Mouse (Mus musculus): ENCODE data around the gene Nlrc4. TPM values are rescaled to one million over a fixed set of nuclear protein-coding genes. Genes with fewer than 3 reads are reported as not detected.

Nlrc4 gene
- total and polyA plus RNA-seq, 2 experiments from 2014 or later: 0.16 to 0.30 TPM

DNA sequence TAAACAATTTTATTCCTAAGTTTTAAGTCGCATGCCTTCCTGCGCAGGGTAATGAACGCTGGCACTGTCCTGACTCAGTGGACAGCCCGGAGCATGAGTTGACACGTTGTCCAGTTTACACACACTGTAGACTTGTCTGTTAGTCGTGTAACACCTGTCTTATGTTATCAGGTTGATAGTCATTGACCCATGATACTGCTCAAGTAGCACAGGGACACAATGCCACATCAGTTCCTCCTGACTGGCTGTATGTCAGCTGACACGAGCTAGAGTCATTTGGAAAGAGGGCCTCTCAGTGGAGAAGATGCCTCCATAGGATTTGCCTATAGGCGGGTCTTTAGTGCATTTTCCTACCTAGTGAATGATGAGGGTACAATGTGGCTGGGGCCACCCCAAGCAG, 52.5 kb downstream of the Nlrc4 start:
- DNase-seq (ENCODE audit: low spot score) (no peak), ATAC-seq (ENCODE audit: low FRiP score) (no peak)
- no peak for TF ChIP-seq CTCF (IDR thresholded peaks at IDR 0.05)
- no peak overlapping the region for H3K4me3 ChIP-seq (ENCODE audit: low read depth, low read length)
- no peaks in the 10 kb centered on the region for H3K27me3 ChIP-seq (ENCODE audit: insufficient read depth, low read length)
- no peaks in the 10 kb centered on the region for H3K9me3 ChIP-seq (ENCODE audit: low read length)
- H3K4me2 ChIP-seq (ENCODE audit: low read depth, low read length, poor library complexity, severe bottlenecking): no peak overlapping the region
- WGBS: 90% methylated on average over 8 of the region's 8 CpGs
- H3K9ac ChIP-seq (replicated peaks; ENCODE audit: low read length, poor library complexity, severe bottlenecking): no peak overlapping the region
- no peaks in the 10 kb centered on the region for H3K4me1 ChIP-seq (ENCODE audit: insufficient read depth, low read length)
- peaks cover 49% of the 10 kb centered on the region for H3K36me3 ChIP-seq (ENCODE audit: insufficient read depth, low read length)
- no peak overlapping the region for H3K27ac ChIP-seq (ENCODE audit: low read depth, low read length)

DNA sequence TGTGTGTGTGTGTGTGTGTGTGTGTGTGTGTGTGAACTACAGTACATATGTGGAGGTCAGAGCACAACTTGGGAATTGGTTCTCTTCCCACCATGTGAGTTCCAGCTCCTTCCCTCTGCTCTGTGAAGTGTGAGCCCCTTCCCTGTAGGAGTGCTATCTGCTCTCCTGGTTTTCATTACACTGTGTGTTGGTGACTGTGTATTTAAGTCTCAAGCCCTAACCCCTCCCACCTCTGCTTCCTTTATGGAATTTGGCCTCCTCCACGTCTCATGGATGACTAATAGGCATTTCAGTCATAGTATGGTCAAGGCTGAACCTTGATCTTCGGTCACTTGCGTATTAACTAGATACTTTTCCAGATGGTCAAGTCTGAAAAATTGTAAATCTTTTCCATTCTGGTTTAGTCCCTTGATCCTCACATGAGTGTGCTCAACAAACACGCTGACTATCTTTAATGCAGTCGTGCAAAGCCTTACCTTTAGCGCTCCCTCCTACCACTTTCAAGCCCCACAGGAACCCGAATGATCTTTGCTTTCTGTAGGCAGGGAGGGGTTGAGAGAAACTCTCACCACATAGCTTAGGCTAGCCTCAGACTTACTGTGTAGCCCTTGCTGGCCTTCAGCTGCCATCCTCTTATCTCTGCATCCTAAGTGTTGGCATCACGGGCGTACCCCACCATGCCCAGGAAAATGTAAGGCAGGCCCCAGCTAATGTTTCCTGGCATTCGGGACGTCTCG, 56.3 kb downstream of the Nlrc4 start:
- Histone ChIP-seq H3K4me3 (ENCODE audit: low read depth, low read length) (no peak overlapping the region), H3K4me2 (ENCODE audit: low read depth, low read length, poor library complexity, severe bottlenecking) (no peak overlapping the region), H3K4me1 (ENCODE audit: insufficient read depth, low read length) (no peaks in the 10 kb centered on the region), H3K9ac (replicated peaks; ENCODE audit: low read length, poor library complexity, severe bottlenecking) (no peak overlapping the region), H3K9me3 (ENCODE audit: low read length) (no peaks in the 10 kb centered on the region), H3K27me3 (ENCODE audit: insufficient read depth, low read length) (no peaks in the 10 kb centered on the region), H3K36me3 (ENCODE audit: insufficient read depth, low read length) (peaks cover 38% of the 10 kb centered on the region), H3K27ac (ENCODE audit: low read depth, low read length) (no peak overlapping the region)
- WGBS: 95% methylated on average over 12 of the region's 12 CpGs
- no peak for DNase-seq (ENCODE audit: low spot score)
- ATAC-seq (ENCODE audit: low FRiP score): no peak
- no peak for TF ChIP-seq CTCF (IDR thresholded peaks at IDR 0.05)

DNA sequence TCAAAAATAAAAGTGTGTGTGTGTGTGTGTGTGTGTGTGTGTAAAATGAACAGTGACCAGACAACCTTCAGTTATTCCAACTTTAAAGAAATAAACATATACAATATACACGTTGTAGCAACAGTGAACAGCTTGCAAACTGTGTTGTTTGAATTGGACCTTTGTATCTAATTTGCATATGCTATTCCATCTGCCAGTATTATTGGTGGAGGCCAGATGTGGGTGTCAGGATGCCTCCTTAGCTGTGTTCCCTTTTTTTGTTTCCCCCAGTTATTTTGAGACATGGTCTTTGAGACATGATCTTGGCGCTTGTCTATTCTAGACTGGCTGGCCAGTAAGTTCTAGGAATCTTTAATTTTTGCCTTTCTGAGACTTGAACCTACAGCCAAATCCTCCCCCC, 61.8 kb downstream of the Nlrc4 start:
- DNase-seq (ENCODE audit: low spot score): no peak
- Histone ChIP-seq H3K9ac (replicated peaks; ENCODE audit: low read length, poor library complexity, severe bottlenecking) (no peak overlapping the region), H3K27ac (ENCODE audit: low read depth, low read length) (no peak overlapping the region), H3K36me3 (ENCODE audit: insufficient read depth, low read length) (peaks cover 4% of the 10 kb centered on the region; the same call in 1 of the 2 replicates), H3K27me3 (ENCODE audit: insufficient read depth, low read length) (no peaks in the 10 kb centered on the region), H3K9me3 (ENCODE audit: low read length) (no peaks in the 10 kb centered on the region), H3K4me3 (ENCODE audit: low read depth, low read length) (no peak overlapping the region), H3K4me2 (ENCODE audit: low read depth, low read length, poor library complexity, severe bottlenecking) (no peak overlapping the region), H3K4me1 (ENCODE audit: insufficient read depth, low read length) (no peaks in the 10 kb centered on the region)
- ATAC-seq (ENCODE audit: low FRiP score): no peak
- 86% methylated on average over 2 of the region's 2 CpGs for WGBS
- no peak for TF ChIP-seq CTCF (IDR thresholded peaks at IDR 0.05)

DNA sequence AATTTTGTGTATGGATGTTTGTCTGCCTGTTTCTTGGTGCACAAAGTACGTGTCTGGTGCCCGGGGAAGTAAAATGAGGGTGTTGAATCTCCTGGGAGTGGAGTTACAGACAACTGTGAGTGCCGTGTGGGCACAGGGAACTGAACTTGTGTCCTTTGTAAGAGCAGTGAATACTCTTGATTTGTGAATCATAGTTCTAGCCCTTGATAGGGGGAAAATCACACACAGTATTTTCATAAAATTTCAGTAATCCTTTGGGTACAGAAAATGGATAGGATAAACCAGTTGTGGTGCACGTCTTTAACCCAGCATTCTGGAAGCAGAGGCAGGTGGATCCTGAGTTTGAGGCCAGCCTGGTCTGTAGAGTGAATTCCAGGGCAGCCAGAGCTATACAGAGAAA, 62.2 kb downstream of the Nlrc4 start:
- H3K9ac ChIP-seq (replicated peaks; ENCODE audit: low read length, poor library complexity, severe bottlenecking): no peak overlapping the region
- no peaks in the 10 kb centered on the region for H3K9me3 ChIP-seq (ENCODE audit: low read length)
- peaks cover under 1% of the 10 kb centered on the region; the same call in 1 of the 2 replicates for H3K36me3 ChIP-seq (ENCODE audit: insufficient read depth, low read length)
- 76% methylated on average over 4 of the region's 4 CpGs for WGBS
- H3K27me3 ChIP-seq (ENCODE audit: insufficient read depth, low read length): no peaks in the 10 kb centered on the region
- no peak for ATAC-seq (ENCODE audit: low FRiP score)
- H3K4me2 ChIP-seq (ENCODE audit: low read depth, low read length, poor library complexity, severe bottlenecking): 0 out of 2 replicates have a peak overlapping the region, but pooled peaks have one; percentile 59
- peak overlapping the region; percentile 51; the same call in 1 of the 2 replicates for H3K4me3 ChIP-seq (ENCODE audit: low read depth, low read length)
- no peaks in the 10 kb centered on the region for H3K4me1 ChIP-seq (ENCODE audit: insufficient read depth, low read length)
- no peak for TF ChIP-seq CTCF (IDR thresholded peaks at IDR 0.05)
- H3K27ac ChIP-seq (ENCODE audit: low read depth, low read length): no peak overlapping the region
- DNase-seq (ENCODE audit: low spot score): no peak

DNA sequence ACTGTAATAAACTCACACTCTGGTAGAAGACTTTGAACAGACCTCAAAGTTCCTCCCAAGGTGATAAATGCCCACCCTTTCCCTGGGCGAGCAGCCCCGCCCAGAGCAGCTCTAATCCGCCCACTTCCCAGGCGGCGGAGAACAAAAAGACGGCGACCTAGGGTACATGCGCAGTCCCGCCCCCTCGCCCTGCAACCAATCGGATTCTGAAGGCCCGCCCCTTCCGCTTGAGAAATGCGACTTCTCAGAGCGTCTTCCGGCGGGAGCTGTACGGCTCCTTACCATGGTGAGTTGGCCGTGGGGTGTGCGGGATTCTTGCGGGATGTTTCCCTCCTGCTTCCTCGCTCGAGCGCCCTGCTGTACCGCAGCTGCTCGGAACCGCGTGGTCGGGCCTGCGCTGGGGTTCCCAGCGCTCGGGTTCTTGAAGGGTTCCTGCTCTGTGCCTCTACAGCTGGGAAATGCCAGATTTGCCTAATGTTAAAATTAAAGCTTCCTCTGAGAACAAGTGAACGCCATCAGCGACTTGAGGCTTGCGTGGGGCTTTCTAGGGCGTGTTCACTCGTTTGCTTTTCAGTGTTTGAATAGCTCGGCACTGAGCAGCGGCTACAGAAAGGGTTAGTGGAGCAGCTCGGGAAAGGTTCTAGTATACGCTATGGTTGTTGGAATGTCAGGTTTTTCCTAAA, 63.4 kb downstream of the Nlrc4 start, which contains the start of gene Slc30a6:
Gene Slc30a6, plus strand, starts transcription at position 226 of the 683 bp plus-strand sequence.
- Histone ChIP-seq H3K36me3 (ENCODE audit: insufficient read depth, low read length) (no peaks in the 10 kb centered on the region), H3K27me3 (ENCODE audit: insufficient read depth, low read length) (no peaks in the 10 kb centered on the region), H3K4me2 (ENCODE audit: low read depth, low read length, poor library complexity, severe bottlenecking) (peak within 1 kb of the TSS; percentile 59), H3K9ac (replicated peaks; ENCODE audit: low read length, poor library complexity, severe bottlenecking) (peak within 1 kb of the TSS; percentile 66), H3K9me3 (ENCODE audit: low read length) (no peaks in the 10 kb centered on the region), H3K27ac (ENCODE audit: low read depth, low read length) (peak within 1 kb of the TSS; percentile 73), H3K4me1 (ENCODE audit: insufficient read depth, low read length) (no peaks in the 10 kb centered on the region), H3K4me3 (ENCODE audit: low read depth, low read length) (peak within 1 kb of the TSS; percentile 51)
- TF ChIP-seq CTCF (IDR thresholded peaks at IDR 0.05): no peak
- peak; percentile 97 for DNase-seq (ENCODE audit: low spot score)
- under 1% methylated on average over 41 of the region's 41 CpGs for WGBS
- ATAC-seq (ENCODE audit: low FRiP score): peak; percentile 99

DNA sequence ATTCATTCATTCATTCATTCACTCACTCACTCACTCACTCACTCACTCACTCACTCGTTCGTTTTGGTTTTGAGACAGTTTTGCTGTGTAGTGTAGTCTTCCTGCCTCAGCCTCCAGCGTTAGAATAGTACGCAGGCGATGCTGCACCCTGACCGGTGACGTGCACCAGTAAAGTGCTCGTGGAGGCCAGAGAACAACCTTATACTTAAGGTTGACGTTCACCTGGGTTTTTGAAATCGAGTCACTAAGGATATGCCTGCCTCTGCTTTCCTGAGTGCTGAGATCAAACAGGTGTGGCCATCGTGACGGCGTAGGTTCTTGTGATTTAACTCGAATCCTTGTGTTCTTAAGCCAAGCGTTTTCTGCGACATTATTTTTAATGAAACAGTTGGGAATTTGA, 64.1 kb downstream of the Nlrc4 start:
- Histone ChIP-seq H3K9ac (replicated peaks; ENCODE audit: low read length, poor library complexity, severe bottlenecking) (0 out of 2 replicates have a peak overlapping the region, but pooled peaks have one; percentile 19), H3K4me1 (ENCODE audit: insufficient read depth, low read length) (no peaks in the 10 kb centered on the region), H3K27ac (ENCODE audit: low read depth, low read length) (no peak overlapping the region), H3K27me3 (ENCODE audit: insufficient read depth, low read length) (no peaks in the 10 kb centered on the region), H3K4me2 (ENCODE audit: low read depth, low read length, poor library complexity, severe bottlenecking) (peak overlapping the region; percentile 59), H3K9me3 (ENCODE audit: low read length) (no peaks in the 10 kb centered on the region), H3K4me3 (ENCODE audit: low read depth, low read length) (peak overlapping the region; percentile 51), H3K36me3 (ENCODE audit: insufficient read depth, low read length) (no peaks in the 10 kb centered on the region)
- no peak for TF ChIP-seq CTCF (IDR thresholded peaks at IDR 0.05)
- ATAC-seq (ENCODE audit: low FRiP score) (peak; percentile 42), DNase-seq (ENCODE audit: low spot score) (no peak)
- WGBS: 30% methylated on average over 16 of the region's 16 CpGs

Data from midbrain, postnatal 0 days (tissue).